Mouse (Mus musculus) embryo, embryonic 10.5 days (tissue): Measurements from ENCODE around the gene Mast1.
A peak's percentile ranks its signal among the peaks of the same experiment; 100 is the strongest.

Source experiments
- DNase-seq: peaks from one replicate; pipeline ENCODE4 v3.0.0-alpha.2; 2015; ENCODE audit warnings: low spot score

Mast1 gene

DNA sequence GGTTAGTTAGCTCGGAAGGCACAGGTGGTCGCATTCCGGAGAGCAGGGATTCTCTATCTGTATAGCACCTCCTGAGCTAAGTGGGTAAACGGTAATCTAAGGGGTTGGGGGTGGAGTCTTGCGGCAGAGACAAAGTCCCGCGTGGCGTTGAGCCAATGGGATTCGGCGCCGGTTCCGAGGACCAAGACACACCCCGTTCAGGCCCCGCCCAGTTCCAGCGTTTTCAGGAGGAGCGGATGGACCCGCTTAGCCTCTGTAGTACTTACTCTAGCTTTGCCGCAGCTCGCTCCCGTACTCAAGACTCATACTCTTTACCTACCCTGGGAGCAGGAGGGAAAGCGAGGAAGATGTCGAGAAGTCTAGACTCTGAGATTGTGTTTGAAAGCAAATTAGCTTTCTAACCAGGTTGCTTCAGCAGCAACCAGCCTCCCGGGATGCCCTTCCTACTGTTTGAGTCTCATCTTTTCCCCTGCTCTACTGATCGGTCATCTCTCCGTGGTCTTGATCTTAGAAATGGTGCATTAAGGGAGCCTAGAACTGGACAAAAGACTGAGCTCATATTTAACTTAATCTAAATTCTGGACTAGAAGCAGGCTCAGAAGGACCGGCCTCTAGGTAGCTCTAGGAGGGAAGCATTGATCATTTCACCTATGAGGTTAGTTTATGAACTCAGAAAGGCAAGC lies 7.5 kb upstream of the Mast1 start:
- DNase-seq = peak; percentile 79

- peak; percentile 46 for DNase-seq
These were observed 6.5 kb upstream of the Mast1 start for GRCm38 (mm10) chr8:84943699-84944098.

GRCm38 (mm10) chr8:84937620-84938485 lies 694 bp upstream of the Mast1 start:
- DNase-seq = no peak

- peak; percentile 21 for DNase-seq
These were observed 858 bp downstream of the Mast1 start for GRCm38 (mm10) chr8:84936041-84936961.

DNA sequence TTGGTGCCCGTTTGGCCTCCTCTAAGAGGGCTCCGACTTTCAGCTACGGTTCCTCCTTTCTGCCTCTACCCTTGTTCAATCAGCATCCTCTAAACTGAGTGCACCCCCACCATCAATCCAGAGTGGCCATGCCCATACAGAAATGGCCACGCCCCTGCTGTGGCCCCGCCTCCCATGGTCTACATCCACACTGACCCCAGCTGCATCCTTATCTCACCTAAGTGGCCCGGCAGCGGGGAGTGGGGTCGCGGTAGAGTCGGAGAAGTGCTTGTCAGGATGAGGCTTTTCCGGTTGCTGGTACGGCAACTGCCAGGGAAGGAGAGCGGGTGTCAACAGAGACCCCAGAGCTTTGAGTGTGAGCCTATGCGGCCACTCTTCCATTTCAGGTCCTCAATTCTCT lies 1.7 kb downstream of the Mast1 start:
- DNase-seq = peak; percentile 35

- DNase-seq = peak; percentile 91
These were observed 2.3 kb downstream of the Mast1 start for GRCm38 (mm10) chr8:84934860-84935259.

GRCm38 (mm10) chr8:84933767-84934559 lies 3.2 kb downstream of the Mast1 start:
- no peak for DNase-seq

DNA sequence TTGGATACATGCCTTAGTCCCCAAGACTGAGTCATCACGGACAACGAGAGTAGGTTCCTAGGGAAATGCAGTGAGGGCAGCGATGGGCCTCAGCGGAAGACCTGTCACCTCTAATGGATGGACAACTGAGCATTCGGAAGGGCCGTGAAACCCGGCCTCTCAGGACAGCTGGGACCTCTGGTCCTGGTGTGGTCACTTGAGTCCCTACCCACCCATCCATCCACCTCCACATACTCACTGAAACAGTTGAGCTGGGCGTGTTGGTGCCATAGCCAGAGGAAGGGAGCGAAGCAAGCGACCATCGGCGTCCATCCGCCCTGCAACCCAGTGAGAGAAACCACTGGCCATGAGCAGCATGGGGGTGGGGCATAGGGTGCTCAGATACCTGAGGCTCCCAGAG lies 6.6 kb downstream of the Mast1 start:
- DNase-seq = no peak

- DNase-seq = peak; percentile 89
These were observed 8.5 kb downstream of the Mast1 start for GRCm38 (mm10) chr8:84928456-84929306.

DNA sequence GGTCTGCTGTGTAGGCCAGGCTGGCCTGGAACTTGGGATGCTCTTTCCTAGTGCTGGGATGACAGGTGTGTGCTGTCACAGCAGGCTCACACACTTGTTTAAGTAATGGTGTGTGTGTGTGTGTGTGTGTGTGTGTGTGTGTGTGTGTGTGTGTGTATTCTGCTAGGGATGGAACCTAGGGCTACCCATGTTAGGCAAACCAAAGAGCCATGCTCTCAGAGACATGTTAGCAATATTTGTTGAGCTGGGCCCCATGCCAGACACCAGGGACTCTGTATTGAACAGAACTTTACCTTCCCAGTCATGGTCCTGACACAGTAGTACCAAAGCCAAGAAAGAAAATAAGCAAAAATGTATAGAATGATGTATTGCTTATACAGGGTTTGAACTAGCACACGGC lies 9.6 kb downstream of the Mast1 start:
- no peak for DNase-seq

DNA sequence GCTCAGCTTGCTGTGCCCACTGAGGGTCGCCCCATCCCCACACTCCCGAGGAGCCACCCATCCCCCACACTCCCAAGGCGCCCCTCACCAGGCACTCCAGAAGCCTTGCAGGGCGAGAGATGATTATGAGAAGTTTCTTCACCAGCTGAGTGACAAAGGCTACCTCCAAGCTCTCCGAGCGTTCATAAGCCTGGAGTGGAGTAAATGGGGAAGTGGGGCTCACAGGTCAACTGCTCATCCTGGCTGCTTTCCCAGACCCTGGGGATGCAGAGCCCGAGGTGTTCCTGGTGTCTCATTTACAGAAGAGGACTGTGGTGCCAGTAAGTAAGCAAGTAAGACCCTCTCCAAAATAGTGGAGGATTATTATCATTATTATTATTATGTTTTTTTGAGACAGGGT lies 11.6 kb downstream of the Mast1 start:
- DNase-seq = no peak

GRCm38 (mm10) chr8:84921596-84921995 lies 15.6 kb downstream of the Mast1 start:
- no peak for DNase-seq

- no peak for DNase-seq
These were observed 18.5 kb downstream of the Mast1 start for GRCm38 (mm10) chr8:84918646-84919045.

GRCm38 (mm10) chr8:84917781-84918180 lies 19.4 kb downstream of the Mast1 start:
- DNase-seq = no peak

- no peak for DNase-seq
These were observed 21.9 kb downstream of the Mast1 start for GRCm38 (mm10) chr8:84915269-84915668.

GRCm38 (mm10) chr8:84913960-84914359 lies 23.2 kb downstream of the Mast1 start:
- DNase-seq = peak; percentile 64

- DNase-seq = no peak
These were observed 23.7 kb downstream of the Mast1 start for GRCm38 (mm10) chr8:84913502-84913900.

GRCm38 (mm10) chr8:84912895-84913501 lies 24.2 kb downstream of the Mast1 start:
- peak; percentile 72 for DNase-seq

- DNase-seq = no peak
These were observed 24.8 kb downstream of the Mast1 start for GRCm38 (mm10) chr8:84912391-84912790.

- no peak for DNase-seq
These were observed 25.3 kb downstream of the Mast1 start for GRCm38 (mm10) chr8:84911854-84912253.
